Mouse (Mus musculus) gastrocnemius, postnatal 4 days (tissue): Measurements from ENCODE around the gene Ccnq. TPM values are rescaled to one million over a fixed set of nuclear protein-coding genes. Genes with fewer than 3 reads are reported as not detected.

Experiments
- DNase-seq, 2 experiments: peaks; one replicate each; pipeline ENCODE4 v3.0.0; 2021 to 2022; ENCODE audit warnings: low spot score in 2 of 2, mixed read lengths in 2 of 2
- microRNA-seq: library from miRNA; unstranded; fragments of <30 nt; microRNA quantifications from one replicate; pipeline ENCODE4 v1.2.0, GENCODE M21; 2021
- total RNA-seq, 2 experiments: library from RNA; stranded (reverse); gene quantifications; 2 replicates each; pipeline ENCODE4 v1.2.3; 2021

Gene Ccnq
- total RNA-seq, 2 experiments from 2014 or later, result 17.2 to 17.7 TPM

GRCm38 (mm10) chr11:78702319-78702718 lies 49.2 kb downstream of the Ccnq start:
- no peak for DNase-seq

Small RNAs within 50 kb of the gene (microRNA-seq; reads per million reads assigned to microRNA genes)
- gene Gm23840, result not detected

Other genes with a start within 250 kb of the Ccnq start
- not detected for gene Sebox, start 248.3 kb downstream of the Ccnq start, total RNA-seq
- gene Tmem199, start 239.6 kb downstream of the Ccnq start, total RNA-seq, result 10 to 100 TPM; 12.6 to 14.7 TPM
- 100 to 1,000 TPM in 1 of 2 experiments, 10 to 100 TPM in 1; 96.8 to 114 TPM for gene Poldip2, start 239.5 kb downstream of the Ccnq start, total RNA-seq
- gene Tnfaip1, start 215.4 kb downstream of the Ccnq start, total RNA-seq, result 10 to 100 TPM; 51.7 to 52.8 TPM
- gene Ift20, start 215.4 kb downstream of the Ccnq start, total RNA-seq, result 10 to 100 TPM; 47.1 to 50.2 TPM
- 10 to 100 TPM; 21.8 to 22.4 TPM for gene Tmem97, start 201.0 kb downstream of the Ccnq start, total RNA-seq
- 10 to 100 TPM in 1 of 2 experiments, 1 to 10 TPM in 1; 7.6 to 10.5 TPM for gene Nlk, start 54.4 kb downstream of the Ccnq start, total RNA-seq
- 10 to 100 TPM in 1 of 2 experiments, 1 to 10 TPM in 1; 8.1 to 14.0 TPM for gene Lyrm9, start 74.9 kb upstream of the Ccnq start, total RNA-seq
- gene Nos2, start 169.1 kb upstream of the Ccnq start, total RNA-seq, result 1 to 10 TPM; 4.5 to 4.6 TPM
- 10 to 100 TPM; 29.9 to 31.8 TPM for gene Lgals9, start 233.2 kb upstream of the Ccnq start, total RNA-seq